Mouse (Mus musculus): ENCODE measurements around the gene Hspa4. TPM values are rescaled to one million over a fixed set of nuclear protein-coding genes. Genes with fewer than 3 reads are reported as not detected.
"Not testable (repeated sequence)": the region's sequence is repeated elsewhere in the genome, so short reads cannot be mapped to it uniquely, and the experiment has no call there.

The Hspa4 gene
- polyA plus RNA-seq, 1 experiment from 2014 or later: 90.6 TPM

- Histone ChIP-seq H3K27me3 (no peaks in the 10 kb centered on the region), H3K27ac (replicated peaks) (peak within 1 kb of the TSS; percentile 39; the same call in 1 of the 2 replicates), H3K36me3 (peaks cover 23% of the 10 kb centered on the region), H3K9me3 (no peaks in the 10 kb centered on the region), H3K4me2 (replicated peaks) (peak within 1 kb of the TSS; percentile 62), H3K9ac (replicated peaks) (peak within 1 kb of the TSS; percentile 80), H3K4me3 (peak within 1 kb of the TSS; percentile 73), H3K4me1 (peaks cover 7% of the 10 kb centered on the region)
- ATAC-seq (ENCODE audit: low FRiP score, low read depth): peak; percentile 87
- 1% methylated on average over 21 of the region's 21 CpGs for WGBS
These were observed 24.3 kb upstream of the Hspa4 start, which contains the start of gene Zcchc10 for GRCm38 (mm10) chr11:53324512-53324968. Gene Zcchc10 (plus strand): TSS chr11:53324679.

DNA sequence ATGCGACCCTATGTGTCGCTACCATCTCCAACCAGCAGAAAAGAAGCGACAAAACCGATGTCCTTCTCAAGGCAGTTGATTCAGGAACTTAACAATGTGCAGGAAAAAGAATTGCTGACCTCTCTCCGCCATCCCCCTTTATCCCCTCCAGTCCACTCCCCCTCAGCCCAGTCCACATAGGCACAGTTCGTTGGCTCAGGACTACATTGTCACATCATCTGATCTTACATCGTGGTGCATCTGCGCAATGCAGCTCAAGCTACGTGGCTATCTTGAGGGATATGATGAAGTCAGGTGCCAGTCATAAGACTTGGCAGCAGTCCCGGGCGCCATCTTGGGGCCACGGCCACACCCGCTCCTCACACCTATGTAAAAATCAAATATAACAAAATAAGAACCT, 19.6 kb upstream of the Hspa4 start:
- not testable (repeated sequence) for H3K27ac ChIP-seq (replicated peaks); H3K9me3 ChIP-seq; H3K27me3 ChIP-seq; H3K36me3 ChIP-seq; H3K4me1 ChIP-seq; H3K4me3 ChIP-seq; H3K4me2 ChIP-seq (replicated peaks); H3K9ac ChIP-seq (replicated peaks); ATAC-seq (ENCODE audit: low FRiP score, low read depth)
- WGBS: 92% methylated on average over 13 of the region's 13 CpGs

DNA sequence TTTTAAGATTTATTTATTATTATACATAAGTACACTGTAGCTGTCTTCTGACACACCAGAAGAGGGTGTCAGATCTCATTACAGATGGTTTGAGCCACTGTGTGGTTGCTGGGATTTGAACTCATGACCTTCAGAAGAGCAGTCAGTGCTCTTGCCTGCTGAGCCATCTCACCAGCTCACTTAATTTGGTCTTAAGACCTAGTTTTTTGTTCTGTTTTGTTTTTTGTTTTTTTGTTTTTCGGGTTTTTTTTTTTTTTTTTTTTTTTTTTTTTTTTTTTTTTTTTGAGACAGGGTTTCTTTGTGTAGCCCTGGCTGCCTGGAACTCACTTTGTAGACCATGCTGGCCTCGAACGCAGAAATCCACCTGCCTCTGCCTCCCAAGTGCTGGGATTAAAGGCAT, 18.3 kb upstream of the Hspa4 start:
- not testable (repeated sequence) for H3K4me3 ChIP-seq; H3K27ac ChIP-seq (replicated peaks); H3K27me3 ChIP-seq; H3K4me2 ChIP-seq (replicated peaks); H3K9me3 ChIP-seq; ATAC-seq (ENCODE audit: low FRiP score, low read depth); H3K36me3 ChIP-seq; H3K4me1 ChIP-seq; H3K9ac ChIP-seq (replicated peaks)
- WGBS: 91% methylated on average over 3 of the region's 3 CpGs

DNA sequence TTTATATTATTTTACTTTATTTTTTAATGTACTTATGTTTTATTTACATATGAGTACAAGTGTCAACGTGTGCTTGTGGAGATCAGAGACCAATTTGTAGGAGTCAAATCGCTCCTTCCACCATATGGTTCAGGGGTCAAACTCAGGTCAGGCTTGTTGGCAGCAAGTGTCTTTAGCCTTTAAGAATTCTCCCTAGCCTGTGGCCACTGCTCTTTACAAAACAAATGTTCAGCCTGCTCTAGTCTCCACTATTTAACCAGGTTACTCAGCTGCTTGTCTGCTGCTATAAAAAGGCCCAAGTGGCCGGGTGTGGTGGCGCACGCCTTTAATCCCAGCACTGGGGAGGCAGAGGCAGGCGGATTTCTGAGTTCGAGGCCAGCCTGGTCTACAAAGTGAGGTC, 17.8 kb upstream of the Hspa4 start:
- Histone ChIP-seq H3K27ac (replicated peaks) (no peak overlapping the region), H3K4me3 (no peak overlapping the region), H3K36me3 (no peaks in the 10 kb centered on the region), H3K9me3 (no peaks in the 10 kb centered on the region), H3K27me3 (no peaks in the 10 kb centered on the region), H3K9ac (replicated peaks) (no peak overlapping the region), H3K4me2 (replicated peaks) (no peak overlapping the region), H3K4me1 (no peaks in the 10 kb centered on the region)
- 85% methylated on average over 7 of the region's 7 CpGs for WGBS
- ATAC-seq (ENCODE audit: low FRiP score, low read depth): no peak

DNA sequence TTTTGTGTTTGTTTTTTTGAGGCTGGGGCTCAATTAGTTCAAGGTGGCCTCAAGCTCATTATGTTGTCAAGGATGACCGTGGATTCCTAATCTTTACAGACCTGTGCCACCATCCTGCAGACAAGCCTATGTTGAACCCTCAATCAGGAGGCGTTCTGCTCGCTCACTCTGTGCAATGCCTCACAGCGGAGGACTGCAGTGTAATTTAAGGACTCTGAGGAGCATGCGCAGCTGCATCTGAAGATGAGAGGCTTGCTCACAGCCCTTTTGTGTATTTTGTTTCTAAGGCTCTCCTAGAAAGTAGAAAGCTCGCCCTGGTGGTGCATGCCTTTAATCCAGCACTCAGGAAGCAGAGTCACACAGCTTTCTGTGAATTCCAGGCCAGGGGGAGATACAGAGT, 16.7 kb upstream of the Hspa4 start:
- no peak overlapping the region for H3K27ac ChIP-seq (replicated peaks)
- H3K4me2 ChIP-seq (replicated peaks): no peak overlapping the region
- no peak overlapping the region for H3K4me3 ChIP-seq
- H3K9ac ChIP-seq (replicated peaks): no peak overlapping the region
- ATAC-seq (ENCODE audit: low FRiP score, low read depth): no peak
- H3K27me3 ChIP-seq: no peaks in the 10 kb centered on the region
- H3K36me3 ChIP-seq: no peaks in the 10 kb centered on the region
- no peaks in the 10 kb centered on the region for H3K4me1 ChIP-seq
- H3K9me3 ChIP-seq: no peaks in the 10 kb centered on the region
- 58% methylated on average over 6 of the region's 6 CpGs for WGBS

DNA sequence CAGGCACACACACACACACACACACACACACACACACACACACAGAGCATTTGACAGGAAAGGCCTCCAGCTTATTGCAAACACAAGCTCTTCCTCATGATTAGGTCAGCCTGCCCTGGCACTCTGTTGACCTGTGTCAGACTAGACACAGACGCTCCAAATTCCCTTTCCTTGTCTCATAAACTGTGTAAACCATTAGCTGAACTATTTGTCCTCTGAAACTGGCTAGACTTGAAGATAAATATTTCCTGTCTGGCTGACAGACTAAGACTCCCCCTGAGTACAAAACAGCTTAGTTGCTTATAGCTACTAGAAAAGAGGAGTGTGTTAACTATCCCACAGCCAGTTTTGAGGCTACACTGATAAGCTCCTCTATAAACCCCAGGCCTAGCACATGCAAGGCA, 14.5 kb upstream of the Hspa4 start:
- Histone ChIP-seq H3K4me2 (replicated peaks) (no peak overlapping the region), H3K4me3 (no peak overlapping the region), H3K27me3 (no peaks in the 10 kb centered on the region), H3K9ac (replicated peaks) (no peak overlapping the region), H3K36me3 (no peaks in the 10 kb centered on the region), H3K4me1 (no peaks in the 10 kb centered on the region), H3K9me3 (no peaks in the 10 kb centered on the region), H3K27ac (replicated peaks) (no peak overlapping the region)
- no peak for ATAC-seq (ENCODE audit: low FRiP score, low read depth)
- 67% methylated on average over 1 of the region's 1 CpGs for WGBS

- ATAC-seq (ENCODE audit: low FRiP score, low read depth); H3K27me3 ChIP-seq; H3K4me1 ChIP-seq; H3K4me2 ChIP-seq (replicated peaks); H3K36me3 ChIP-seq; H3K9ac ChIP-seq (replicated peaks); H3K27ac ChIP-seq (replicated peaks); H3K4me3 ChIP-seq; H3K9me3 ChIP-seq: not testable (repeated sequence)
- WGBS: 83% methylated on average over 1 of the region's 1 CpGs
These were observed 12.6 kb upstream of the Hspa4 start for GRCm38 (mm10) chr11:53312823-53313222.

DNA sequence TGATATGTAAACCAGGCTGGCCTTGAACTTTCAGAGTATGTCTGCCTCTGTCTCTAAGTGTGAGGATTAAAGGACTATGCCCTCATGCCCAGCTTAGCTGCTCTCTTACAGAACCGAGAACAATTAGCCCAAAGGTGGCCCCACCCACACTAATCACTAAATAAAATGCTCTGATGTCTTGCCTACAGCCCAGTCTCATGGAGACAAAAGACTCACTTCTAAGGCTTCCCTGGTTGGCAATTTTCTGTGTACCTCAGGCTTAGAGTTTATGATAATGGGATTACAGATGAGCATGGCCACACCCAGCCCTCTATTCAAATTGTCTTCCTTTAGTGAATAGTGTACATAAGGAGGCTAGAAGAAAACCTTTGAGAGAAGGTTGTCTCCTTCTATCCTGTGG, 11.1 kb upstream of the Hspa4 start:
- H3K4me1 ChIP-seq: no peaks in the 10 kb centered on the region
- WGBS: 27% methylated on average over 1 of the region's 1 CpGs
- no peak overlapping the region for H3K4me3 ChIP-seq
- no peak for ATAC-seq (ENCODE audit: low FRiP score, low read depth)
- no peak overlapping the region for H3K27ac ChIP-seq (replicated peaks)
- no peak overlapping the region for H3K9ac ChIP-seq (replicated peaks)
- no peaks in the 10 kb centered on the region for H3K36me3 ChIP-seq
- no peak overlapping the region for H3K4me2 ChIP-seq (replicated peaks)
- H3K27me3 ChIP-seq: no peaks in the 10 kb centered on the region
- H3K9me3 ChIP-seq: no peaks in the 10 kb centered on the region

DNA sequence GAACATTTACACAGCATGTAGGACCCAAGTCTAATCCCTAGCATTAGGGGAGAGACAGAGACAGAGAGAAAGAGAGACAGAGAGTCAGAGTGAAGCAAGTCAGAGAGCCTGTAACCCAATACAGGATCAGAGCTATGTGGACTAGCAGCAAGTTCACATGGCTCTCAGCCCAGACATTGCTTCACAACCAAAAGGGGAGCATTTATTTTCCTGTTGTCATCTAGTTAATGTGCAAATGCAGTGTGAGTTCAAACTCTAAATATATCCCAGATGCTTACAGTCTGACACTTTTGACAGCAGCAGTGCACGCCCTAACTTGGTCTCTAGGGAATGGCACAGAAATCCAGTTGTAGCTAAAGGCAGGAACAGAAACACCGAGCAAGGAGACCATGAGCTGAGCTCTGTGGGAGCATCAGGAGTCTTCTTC, 8.6 kb upstream of the Hspa4 start:
- Histone ChIP-seq H3K27ac (replicated peaks) (no peak overlapping the region), H3K4me3 (no peak overlapping the region), H3K4me1 (no peaks in the 10 kb centered on the region), H3K36me3 (no peaks in the 10 kb centered on the region), H3K4me2 (replicated peaks) (no peak overlapping the region), H3K9me3 (no peaks in the 10 kb centered on the region), H3K27me3 (no peaks in the 10 kb centered on the region), H3K9ac (replicated peaks) (no peak overlapping the region)
- no peak for ATAC-seq (ENCODE audit: low FRiP score, low read depth)
- 79% methylated on average over 2 of the region's 2 CpGs for WGBS

DNA sequence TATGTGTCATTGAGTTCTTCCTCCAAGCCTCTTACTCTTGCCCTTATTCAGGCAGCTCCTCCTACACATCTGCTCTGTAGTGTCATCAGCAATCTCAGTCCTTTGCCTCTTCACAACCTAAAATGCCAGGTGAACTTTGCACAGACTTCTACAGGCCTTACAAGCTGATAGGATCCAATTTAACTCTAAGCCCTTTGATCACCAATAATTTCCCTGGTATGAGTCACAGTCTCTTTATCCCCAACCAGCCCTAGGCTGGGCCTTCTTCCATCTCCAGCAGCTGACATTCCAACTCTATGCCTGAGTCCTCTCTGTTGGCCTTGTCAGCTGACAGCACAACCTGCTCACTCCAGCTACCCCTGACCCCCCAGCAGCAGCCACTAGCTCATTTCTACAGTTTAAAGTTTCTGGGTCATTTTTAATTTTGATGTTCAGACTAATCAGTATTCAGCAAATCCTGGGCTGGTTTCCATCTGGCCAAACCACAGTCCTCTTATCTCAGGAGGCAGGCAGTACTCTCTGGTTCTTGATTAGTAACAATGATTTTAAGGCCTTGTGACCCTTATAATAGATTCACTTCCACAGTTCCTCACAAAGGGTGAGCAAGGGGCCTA, 8.1 kb upstream of the Hspa4 start:
- ATAC-seq (ENCODE audit: low FRiP score, low read depth): no peak
- H3K4me3 ChIP-seq: no peak overlapping the region
- H3K9me3 ChIP-seq: no peaks in the 10 kb centered on the region
- H3K9ac ChIP-seq (replicated peaks): no peak overlapping the region
- no peak overlapping the region for H3K27ac ChIP-seq (replicated peaks)
- H3K27me3 ChIP-seq: no peaks in the 10 kb centered on the region
- H3K4me2 ChIP-seq (replicated peaks): no peak overlapping the region
- H3K4me1 ChIP-seq: no peaks in the 10 kb centered on the region
- no peaks in the 10 kb centered on the region for H3K36me3 ChIP-seq

DNA sequence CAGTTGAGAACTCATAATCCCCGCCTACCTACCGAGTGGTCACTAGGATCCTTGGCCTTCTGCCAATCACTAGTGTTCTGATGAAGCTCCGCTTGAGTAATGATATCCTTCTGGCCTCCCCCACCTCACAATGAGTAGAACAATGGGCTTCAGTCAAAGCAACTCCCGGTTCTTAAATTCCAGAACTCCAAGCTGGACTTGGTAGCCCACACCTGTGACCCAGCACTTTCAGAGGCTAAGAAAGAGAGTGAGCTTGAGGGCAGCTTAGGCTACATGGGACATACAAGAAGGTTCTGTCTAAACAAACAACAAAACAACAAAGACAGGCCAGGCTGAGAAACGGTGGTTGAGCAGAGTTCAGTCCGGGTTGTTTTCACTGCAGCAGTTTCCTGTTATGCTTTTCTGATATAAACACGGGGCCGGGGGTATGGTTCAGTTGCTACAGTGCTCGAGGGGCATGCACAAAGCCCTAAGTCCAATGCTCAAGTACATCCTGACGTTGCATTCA, 7.4 kb upstream of the Hspa4 start:
- Histone ChIP-seq H3K9ac (replicated peaks) (no peak overlapping the region), H3K4me3 (no peak overlapping the region), H3K36me3 (no peaks in the 10 kb centered on the region), H3K4me2 (replicated peaks) (no peak overlapping the region), H3K27ac (replicated peaks) (no peak overlapping the region), H3K9me3 (no peaks in the 10 kb centered on the region), H3K4me1 (no peaks in the 10 kb centered on the region), H3K27me3 (no peaks in the 10 kb centered on the region)
- no peak for ATAC-seq (ENCODE audit: low FRiP score, low read depth)
- 80% methylated on average over 10 of the region's 10 CpGs for WGBS

DNA sequence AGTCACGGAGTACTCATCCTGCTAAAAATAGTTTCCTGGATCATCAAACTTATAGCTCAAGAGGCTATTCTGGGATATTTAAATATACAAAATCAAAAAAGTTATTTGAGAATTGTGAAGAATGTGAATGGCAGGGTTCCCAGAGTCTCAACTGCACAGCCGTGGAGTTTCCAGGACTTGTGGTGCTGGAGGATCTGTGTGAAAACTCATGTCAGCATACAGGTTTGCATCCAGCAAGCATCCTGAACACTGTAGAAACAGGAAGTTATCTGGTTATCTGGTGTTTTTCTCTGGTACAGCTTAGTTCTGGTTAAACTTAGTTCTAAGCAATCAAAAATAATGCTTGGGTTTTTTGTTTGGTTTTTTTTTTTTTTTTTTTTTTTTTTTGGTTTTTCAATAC, 6.7 kb upstream of the Hspa4 start:
- no peaks in the 10 kb centered on the region for H3K4me1 ChIP-seq
- H3K4me3 ChIP-seq: no peak overlapping the region
- WGBS: 86% methylated on average over 2 of the region's 2 CpGs
- no peak overlapping the region for H3K9ac ChIP-seq (replicated peaks)
- ATAC-seq (ENCODE audit: low FRiP score, low read depth): no peak
- no peak overlapping the region for H3K27ac ChIP-seq (replicated peaks)
- no peaks in the 10 kb centered on the region for H3K27me3 ChIP-seq
- H3K4me2 ChIP-seq (replicated peaks): no peak overlapping the region
- H3K9me3 ChIP-seq: no peaks in the 10 kb centered on the region
- no peaks in the 10 kb centered on the region for H3K36me3 ChIP-seq

Measured in midbrain, embryonic 12.5 days (tissue).